Mouse (Mus musculus) MEL (cell line): ENCODE results near the gene Bcat2. TPM values are rescaled to one million over a fixed set of nuclear protein-coding genes. Genes with fewer than 3 reads are reported as not detected.
A peak's percentile ranks its signal among the peaks of the same experiment; 100 is the strongest.

Source experiments
- DNase-seq: peaks from one replicate; pipeline ENCODE4 v3.0.0; 2011; ENCODE audit warnings: low read depth, low spot score
- H3K27ac ChIP-seq: 2 replicates; pipeline ENCODE4 v1.5.1; 2012; ENCODE audit warnings: low read depth, mild to moderate bottlenecking, control low read depth, low read length, moderate library complexity; ENCODE audit not compliant: control insufficient read depth
- H3K27me3 ChIP-seq, 2 experiments: fragments of 150-350 bp in 1 of 2; sonication (generic) in 1 of 2; 2 replicates each; pipeline ENCODE4 v1.6.1; 2012; ENCODE audit warnings: low read length in 2 of 2, mild to moderate bottlenecking in 2 of 2, improper control_type of control experiment in 1 of 2, moderate library complexity in 1 of 2; ENCODE audit not compliant: insufficient read depth in 2 of 2, control insufficient read depth in 1 of 2
- H3K36me3 ChIP-seq, 2 experiments: 2 replicates each; pipeline ENCODE4 v1.6.1; 2012 to 2014; ENCODE audit warnings: low read length in 2 of 2, improper control_type of control experiment in 1 of 2, inconsistent platforms in 1 of 2, mild to moderate bottlenecking in 1 of 2; ENCODE audit not compliant: insufficient read depth in 2 of 2, control insufficient read depth in 1 of 2
- H3K4me1 ChIP-seq, 2 experiments: fragments of 150-350 bp in 1 of 2; sonication (generic) in 1 of 2; 2 replicates each; pipeline ENCODE4 v1.6.1; 2012; ENCODE audit warnings: low read length in 2 of 2, improper control_type of control experiment in 1 of 2, mild to moderate bottlenecking in 1 of 2; ENCODE audit not compliant: insufficient read depth in 2 of 2, control insufficient read depth in 1 of 2
- H3K4me3 ChIP-seq, 2 experiments: fragments of 150-350 bp in 1 of 2; sonication (generic) in 1 of 2; 2 replicates each; pipeline ENCODE4 v1.5.1; 2012; ENCODE audit warnings: low read depth in 2 of 2, low read length in 2 of 2, mild to moderate bottlenecking in 2 of 2, moderate library complexity in 2 of 2, control low read depth in 1 of 2, improper control_type of control experiment in 1 of 2; ENCODE audit not compliant: control insufficient read depth in 1 of 2, insufficient read depth in 1 of 2
- H3K79me2 ChIP-seq: 2 replicates; pipeline ENCODE4 v1.6.1; 2012; ENCODE audit warnings: mild to moderate bottlenecking, low read length, moderate library complexity; ENCODE audit not compliant: control insufficient read depth, poor library complexity, insufficient read depth
- H3K9ac ChIP-seq: 2 replicates; pipeline ENCODE4 v1.6.1; 2012; ENCODE audit warnings: low read depth, mild to moderate bottlenecking, control low read depth, low read length, moderate library complexity; ENCODE audit not compliant: control insufficient read depth, poor library complexity, severe bottlenecking
- H3K9me3 ChIP-seq: fragments of 150-350 bp; sonication (generic); replicated peaks from 2 replicates; pipeline ENCODE4 v1.6.1; 2012; ENCODE audit warnings: mild to moderate bottlenecking, low read length, improper control_type of control experiment, moderate library complexity; ENCODE audit not compliant: insufficient read depth
- BHLHE40 ChIP-seq: IDR thresholded peaks from 2 replicates; pipeline ENCODE4 v1.6.1; 2012; ENCODE audit warnings: low read depth, mild to moderate bottlenecking, inconsistent platforms, low read length, improper control_type of control experiment, borderline replicate concordance
- CHD2 ChIP-seq: IDR thresholded peaks from 2 replicates; pipeline ENCODE4 v1.6.1; 2011; ENCODE audit warnings: low read length, improper control_type of control experiment
- GATA1 ChIP-seq: IDR thresholded peaks from 2 replicates; pipeline ENCODE4 v1.6.1; 2011; ENCODE audit warnings: low read depth, low read length, improper control_type of control experiment
- KAT2A ChIP-seq: conservative IDR thresholded peaks from 2 replicates; pipeline ENCODE4 v1.6.1; 2012; ENCODE audit warnings: low read depth, low read length, improper control_type of control experiment, inconsistent platforms
- MYB ChIP-seq: IDR thresholded peaks from 2 replicates; pipeline ENCODE4 v1.6.1; 2011; ENCODE audit warnings: mild to moderate bottlenecking, low read depth, low read length, improper control_type of control experiment
- MYC ChIP-seq: IDR thresholded peaks from 2 replicates; pipeline ENCODE4 v1.6.1; 2011; ENCODE audit warnings: low read depth, mild to moderate bottlenecking, low read length, improper control_type of control experiment, moderate library complexity
- NELFE ChIP-seq: IDR thresholded peaks from 2 replicates; pipeline ENCODE4 v1.6.1; 2011; ENCODE audit warnings: low read depth, low read length, improper control_type of control experiment
- POLR2AphosphoS2 ChIP-seq: IDR thresholded peaks from 2 replicates; pipeline ENCODE4 v1.6.1; 2011; ENCODE audit warnings: low read length, improper control_type of control experiment
- POLR2AphosphoS5 ChIP-seq: IDR thresholded peaks from 2 replicates; pipeline ENCODE4 v1.6.1; 2012; ENCODE audit warnings: low read depth, borderline replicate concordance, mild to moderate bottlenecking, inconsistent platforms, low read length, moderate library complexity, mixed read lengths
- RAD21 ChIP-seq: IDR thresholded peaks from 2 replicates; pipeline ENCODE4 v1.6.1; 2011; ENCODE audit warnings: mild to moderate bottlenecking, low read depth, low read length, improper control_type of control experiment
- RCOR1 ChIP-seq: IDR thresholded peaks from 2 replicates; pipeline ENCODE4 v1.6.1; 2012; ENCODE audit warnings: low read depth, mild to moderate bottlenecking, inconsistent platforms, low read length, improper control_type of control experiment
- TAL1 ChIP-seq: IDR thresholded peaks from 2 replicates; pipeline ENCODE4 v1.6.1; 2012; ENCODE audit warnings: mild to moderate bottlenecking, inconsistent platforms, low read length, moderate library complexity, mixed read lengths
- TBP ChIP-seq: IDR thresholded peaks from 2 replicates; pipeline ENCODE4 v1.8.0; 2011; ENCODE audit warnings: low read depth, low read length, improper control_type of control experiment
- TCF12 ChIP-seq: IDR thresholded peaks from 2 replicates; pipeline ENCODE4 v1.6.1; 2014; ENCODE audit warnings: low read depth, mild to moderate bottlenecking, inconsistent platforms, low read length, improper control_type of control experiment, moderate library complexity
- USF1 ChIP-seq: IDR thresholded peaks from 2 replicates; pipeline ENCODE4 v1.6.1; 2014; ENCODE audit warnings: low read depth, mild to moderate bottlenecking, inconsistent platforms, low read length, improper control_type of control experiment, moderate library complexity
- USF2 ChIP-seq, 2 experiments: IDR thresholded peaks; 2 replicates each; pipeline ENCODE4 v1.6.1; 2011 to 2012; ENCODE audit warnings: improper control_type of control experiment in 2 of 2, low read length in 2 of 2, borderline replicate concordance in 1 of 2, inconsistent platforms in 1 of 2, low read depth in 1 of 2, mild to moderate bottlenecking in 1 of 2; ENCODE audit not compliant: insufficient read depth in 1 of 2
- ZC3H11A ChIP-seq: IDR thresholded peaks from 2 replicates; pipeline ENCODE4 v1.6.1; 2012; ENCODE audit warnings: low read depth, mild to moderate bottlenecking, inconsistent platforms, low read length, improper control_type of control experiment
- ZKSCAN1 ChIP-seq: IDR thresholded peaks from 2 replicates; pipeline ENCODE4 v1.6.1; 2012; ENCODE audit warnings: low read depth, mild to moderate bottlenecking, inconsistent platforms, low read length, improper control_type of control experiment, moderate library complexity
- ZMIZ1 ChIP-seq: IDR thresholded peaks from 2 replicates; pipeline ENCODE4 v1.6.1; 2012; ENCODE audit warnings: low read depth, mild to moderate bottlenecking, inconsistent platforms, low read length, improper control_type of control experiment, moderate library complexity
- ZNF384 ChIP-seq: IDR thresholded peaks from 2 replicates; pipeline ENCODE4 v1.6.1; 2012; ENCODE audit warnings: low read depth, mild to moderate bottlenecking, inconsistent platforms, low read length, improper control_type of control experiment
- polyA plus RNA-seq, 2 experiments: library from polyadenylated mRNA; stranded (reverse) in 1 of 2; unstranded in 1 of 2; fragments of >175 nt in 1 of 2; fragments of >200 nt in 1 of 2; gene quantifications; 2 replicates each; pipeline versions ENCODE4 v1.2.1 to v1.2.4; 2012; ENCODE audit warnings: low replicate concordance in 2 of 2, low read depth in 1 of 2; ENCODE audit not compliant: insufficient read length in 2 of 2, insufficient read depth in 1 of 2, missing spikeins in 1 of 2
- total RNA-seq: library from RNA; depleted of rRNA; stranded (reverse); fragments of 300-350 nt; gene quantifications from 2 replicates; pipeline ENCODE4 v1.2.3, GENCODE M21; 2012

Gene Bcat2
- total and polyA plus RNA-seq, 3 experiments: 49.4 to 140 TPM; not detected in 1

DNA sequence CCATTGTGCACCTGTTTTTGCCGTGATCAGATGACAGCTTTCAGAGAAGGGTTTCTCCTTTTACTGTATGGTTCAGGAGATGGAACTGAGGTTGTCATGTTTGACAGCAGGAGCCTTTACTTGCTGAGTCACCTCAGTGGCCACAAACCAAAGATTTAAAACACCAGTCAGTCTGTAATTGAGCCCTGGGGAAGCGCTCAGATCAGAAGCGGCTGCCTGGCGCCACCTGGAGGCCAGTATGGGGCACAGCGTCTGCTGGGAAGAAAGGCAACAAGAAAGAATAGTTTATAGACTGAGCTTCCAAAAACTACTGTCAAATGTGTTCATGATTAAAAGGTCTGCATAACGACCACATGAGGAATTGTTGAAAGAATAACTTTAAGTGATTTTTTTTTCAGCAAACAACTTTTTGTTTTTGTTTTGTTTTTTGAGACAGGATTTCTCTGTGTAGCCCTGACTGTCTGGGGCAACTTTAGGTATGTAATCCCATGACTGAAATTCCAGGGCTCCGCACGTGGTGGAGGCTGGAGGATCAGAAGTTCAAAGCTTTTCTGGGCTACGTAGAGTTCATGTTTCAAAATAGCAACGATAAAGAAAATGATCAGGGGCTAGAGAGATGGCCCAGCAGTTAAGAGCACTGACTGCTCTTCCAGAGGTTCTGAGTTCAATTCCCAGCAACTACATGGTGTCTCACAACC is 23.3 kb downstream of the Bcat2 start (continued):
- TF ChIP-seq RCOR1 (peak; percentile 72), ZC3H11A (peak; percentile 84), ZNF384 (no peak), MYC (no peak), TCF12 (no peak), POLR2AphosphoS2 (no peak), NELFE (no peak), KAT2A (no peak), MYB (no peak), ZMIZ1 (no peak), RAD21 (peak; percentile 93), GATA1 (0 out of 2 replicates have a peak, but pooled peaks have one; percentile 17)

DNA sequence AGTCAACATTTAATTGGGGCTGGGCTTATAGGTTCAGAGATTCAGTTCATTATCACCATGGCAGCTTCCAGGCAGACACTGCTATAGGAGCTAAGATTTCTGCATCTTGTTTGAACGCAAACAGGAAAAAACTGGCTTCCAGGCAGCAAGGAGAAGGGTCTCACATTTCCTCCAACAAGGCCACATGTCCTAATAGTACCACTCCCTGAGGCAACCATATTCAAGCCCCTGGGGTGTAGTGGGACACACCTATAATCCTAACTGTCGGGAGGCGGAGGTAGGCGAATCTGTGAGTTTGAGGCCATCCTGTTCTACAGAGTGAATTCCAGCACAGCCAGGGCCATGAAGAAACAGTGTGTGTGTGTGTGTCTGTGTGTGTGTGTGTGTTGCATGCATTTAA is 25.2 kb downstream of the Bcat2 start:
- no peak overlapping the region for H3K9ac ChIP-seq
- peaks cover 0 to 27% of the 10 kb centered on the region in 2 experiments; a peak in 2 of 4 replicates for H3K36me3 ChIP-seq
- H3K9me3 ChIP-seq: no peaks in the 10 kb centered on the region
- no peaks in the 10 kb centered on the region for H3K27me3 ChIP-seq
- peaks cover 10 to 20% of the 10 kb centered on the region in 2 experiments for H3K4me1 ChIP-seq
- no peak for TF ChIP-seq MYC
- no peak for TF ChIP-seq ZKSCAN1
- TF ChIP-seq TAL1: no peak
- no peak for TF ChIP-seq USF2 (IDR thresholded peaks at IDR 0.05; ENCODE audit: borderline replicate concordance in 1 of 2, insufficient read depth in 1 of 2, low read depth in 1 of 2, low read length in 2 of 2)
- no peak for TF ChIP-seq NELFE
- TF ChIP-seq POLR2AphosphoS5: no peak
- TF ChIP-seq USF1: no peak
- TF ChIP-seq CHD2: no peak
- no peak for TF ChIP-seq TBP
- no peak for TF ChIP-seq ZMIZ1
- no peak for TF ChIP-seq BHLHE40
- no peak for TF ChIP-seq MYB
- no peaks in the 10 kb centered on the region for H3K79me2 ChIP-seq
- H3K4me3 ChIP-seq: no peak overlapping the region
- DNase-seq: no peak
- H3K27ac ChIP-seq: no peak overlapping the region
